Mouse (Mus musculus): ENCODE data around the gene Brwd1. TPM values are rescaled to one million over a fixed set of nuclear protein-coding genes. Genes with fewer than 3 reads are reported as not detected.

Brwd1 gene
- 82.3 and 116 TPM in 2 replicates for polyA plus RNA-seq (2014; fragmentation: Nextera tagmentation; extraction: Ambion mirVana)

GRCm38 (mm10) chr16:96082301-96083178 is at the start of gene Brwd1:
Gene Brwd1, minus strand, starts transcription at chr16:96082526.
- Histone ChIP-seq H3K9ac (ENCODE audit: low read depth, low read length) (peak within 1 kb of the TSS; percentile 96), H3K27me3 (ENCODE audit: control insufficient read depth, insufficient read depth, low read length) (no peaks in the 10 kb centered on the region), H3K4me2 (replicated peaks; ENCODE audit: low read depth, low read length) (peak within 1 kb of the TSS; percentile 71), H3K4me3 (ENCODE audit: low read length) (peak within 1 kb of the TSS; percentile 88), H3K27ac (ENCODE audit: low read depth, low read length) (peak within 1 kb of the TSS; percentile 95), H3K36me3 (ENCODE audit: control insufficient read depth, insufficient read depth, low read length) (peaks cover 24% of the 10 kb centered on the region), H3K4me1 (ENCODE audit: control insufficient read depth, insufficient read depth, low read length) (peaks cover 18% of the 10 kb centered on the region; the same call in 1 of the 2 replicates), H3K9me3 (ENCODE audit: control insufficient read depth, low read length) (no peaks in the 10 kb centered on the region)
- WGBS, result under 1% methylated on average over 68 of the region's 107 CpGs
- peak; percentile 91 for ATAC-seq (ENCODE audit: low FRiP score, low TSS enrichment)

- WGBS, result 6% methylated on average over 9 of the region's 9 CpGs
- no peak for ATAC-seq (ENCODE audit: low FRiP score, low TSS enrichment)
- Histone ChIP-seq H3K27ac (ENCODE audit: low read depth, low read length) (peak overlapping the region; percentile 91), H3K4me2 (replicated peaks; ENCODE audit: low read depth, low read length) (peak overlapping the region; percentile 77), H3K36me3 (ENCODE audit: control insufficient read depth, insufficient read depth, low read length) (peaks cover 32% of the 10 kb centered on the region), H3K4me1 (ENCODE audit: control insufficient read depth, insufficient read depth, low read length) (peaks cover 16% of the 10 kb centered on the region), H3K4me3 (ENCODE audit: low read length) (peak overlapping the region; percentile 98), H3K9ac (ENCODE audit: low read depth, low read length) (peak overlapping the region; percentile 78), H3K9me3 (ENCODE audit: control insufficient read depth, low read length) (no peaks in the 10 kb centered on the region), H3K27me3 (ENCODE audit: control insufficient read depth, insufficient read depth, low read length) (no peaks in the 10 kb centered on the region)
Measured at GRCm38 (mm10) chr16:96128466-96128865, 46.1 kb upstream of the Brwd1 start.

GRCm38 (mm10) chr16:96127657-96128344 is 45.5 kb upstream of the Brwd1 start, which contains the start of gene Hmgn1:
Gene Hmgn1, minus strand, starts transcription at chr16:96127729.
- Histone ChIP-seq H3K9ac (ENCODE audit: low read depth, low read length) (peak within 1 kb of the TSS; percentile 97), H3K4me3 (ENCODE audit: low read length) (peak within 1 kb of the TSS; percentile 98), H3K27me3 (ENCODE audit: control insufficient read depth, insufficient read depth, low read length) (no peaks in the 10 kb centered on the region), H3K27ac (ENCODE audit: low read depth, low read length) (peak within 1 kb of the TSS; percentile 92), H3K36me3 (ENCODE audit: control insufficient read depth, insufficient read depth, low read length) (peaks cover 39% of the 10 kb centered on the region), H3K4me2 (replicated peaks; ENCODE audit: low read depth, low read length) (peak within 1 kb of the TSS; percentile 80), H3K9me3 (ENCODE audit: control insufficient read depth, low read length) (no peaks in the 10 kb centered on the region), H3K4me1 (ENCODE audit: control insufficient read depth, insufficient read depth, low read length) (peaks cover 16% of the 10 kb centered on the region)
- 0% methylated on average over 45 of the region's 72 CpGs for WGBS
- ATAC-seq (ENCODE audit: low FRiP score, low TSS enrichment), result peak; percentile 98

GRCm38 (mm10) chr16:96127288-96127656 is 44.9 kb upstream of the Brwd1 start:
- 0% methylated on average over 43 of the region's 52 CpGs for WGBS
- H3K4me3 ChIP-seq (ENCODE audit: low read length), result peak overlapping the region; percentile 98
- peak overlapping the region; percentile 92 for H3K27ac ChIP-seq (ENCODE audit: low read depth, low read length)
- H3K9ac ChIP-seq (ENCODE audit: low read depth, low read length), result peak overlapping the region; percentile 97
- no peaks in the 10 kb centered on the region for H3K27me3 ChIP-seq (ENCODE audit: control insufficient read depth, insufficient read depth, low read length)
- peaks cover 44% of the 10 kb centered on the region for H3K36me3 ChIP-seq (ENCODE audit: control insufficient read depth, insufficient read depth, low read length)
- ATAC-seq (ENCODE audit: low FRiP score, low TSS enrichment), result peak; percentile 75; the same call in 1 of the 2 replicates
- peak overlapping the region; percentile 80 for H3K4me2 ChIP-seq (replicated peaks; ENCODE audit: low read depth, low read length)
- H3K9me3 ChIP-seq (ENCODE audit: control insufficient read depth, low read length), result no peaks in the 10 kb centered on the region
- peaks cover 16% of the 10 kb centered on the region for H3K4me1 ChIP-seq (ENCODE audit: control insufficient read depth, insufficient read depth, low read length)

- H3K9me3 ChIP-seq (ENCODE audit: control insufficient read depth, low read length), result no peaks in the 10 kb centered on the region
- ATAC-seq (ENCODE audit: low FRiP score, low TSS enrichment), result no peak
- no peaks in the 10 kb centered on the region for H3K27me3 ChIP-seq (ENCODE audit: control insufficient read depth, insufficient read depth, low read length)
- peaks cover 45% of the 10 kb centered on the region for H3K36me3 ChIP-seq (ENCODE audit: control insufficient read depth, insufficient read depth, low read length)
- H3K4me1 ChIP-seq (ENCODE audit: control insufficient read depth, insufficient read depth, low read length), result peaks cover 16% of the 10 kb centered on the region
- H3K9ac ChIP-seq (ENCODE audit: low read depth, low read length), result peak overlapping the region; percentile 97
- peak overlapping the region; percentile 98 for H3K4me3 ChIP-seq (ENCODE audit: low read length)
- WGBS, result 4% methylated on average over 19 of the region's 19 CpGs
- H3K4me2 ChIP-seq (replicated peaks; ENCODE audit: low read depth, low read length), result peak overlapping the region; percentile 80
- H3K27ac ChIP-seq (ENCODE audit: low read depth, low read length), result peak overlapping the region; percentile 92
Measured at GRCm38 (mm10) chr16:96126684-96127171, 44.4 kb upstream of the Brwd1 start.

- no peaks in the 10 kb centered on the region for H3K9me3 ChIP-seq (ENCODE audit: control insufficient read depth, low read length)
- 74% methylated on average over 4 of the region's 4 CpGs for WGBS
- H3K4me2 ChIP-seq (replicated peaks; ENCODE audit: low read depth, low read length), result no peak overlapping the region
- peaks cover 41% of the 10 kb centered on the region for H3K36me3 ChIP-seq (ENCODE audit: control insufficient read depth, insufficient read depth, low read length)
- H3K27me3 ChIP-seq (ENCODE audit: control insufficient read depth, insufficient read depth, low read length), result no peaks in the 10 kb centered on the region
- no peak for ATAC-seq (ENCODE audit: low FRiP score, low TSS enrichment)
- no peak overlapping the region for H3K27ac ChIP-seq (ENCODE audit: low read depth, low read length)
- 0 out of 2 replicates have a peak, but pooled peaks cover under 1% of the 10 kb centered on the region for H3K4me1 ChIP-seq (ENCODE audit: control insufficient read depth, insufficient read depth, low read length)
- no peak overlapping the region for H3K9ac ChIP-seq (ENCODE audit: low read depth, low read length)
- H3K4me3 ChIP-seq (ENCODE audit: low read length), result no peak overlapping the region
Measured at GRCm38 (mm10) chr16:96120022-96120623, 37.8 kb upstream of the Brwd1 start.

- Histone ChIP-seq H3K27me3 (ENCODE audit: control insufficient read depth, insufficient read depth, low read length) (no peaks in the 10 kb centered on the region), H3K36me3 (ENCODE audit: control insufficient read depth, insufficient read depth, low read length) (no peaks in the 10 kb centered on the region), H3K9me3 (ENCODE audit: control insufficient read depth, low read length) (no peaks in the 10 kb centered on the region), H3K9ac (ENCODE audit: low read depth, low read length) (no peak overlapping the region), H3K27ac (ENCODE audit: low read depth, low read length) (no peak overlapping the region), H3K4me2 (replicated peaks; ENCODE audit: low read depth, low read length) (no peak overlapping the region), H3K4me3 (ENCODE audit: low read length) (no peak overlapping the region), H3K4me1 (ENCODE audit: control insufficient read depth, insufficient read depth, low read length) (no peaks in the 10 kb centered on the region)
- no peak for ATAC-seq (ENCODE audit: low FRiP score, low TSS enrichment)
- 61% methylated on average over 4 of the region's 4 CpGs for WGBS
Measured at GRCm38 (mm10) chr16:96114729-96115128, 32.4 kb upstream of the Brwd1 start.

- Histone ChIP-seq H3K4me3 (ENCODE audit: low read length) (no peak overlapping the region), H3K27me3 (ENCODE audit: control insufficient read depth, insufficient read depth, low read length) (no peaks in the 10 kb centered on the region), H3K9me3 (ENCODE audit: control insufficient read depth, low read length) (no peaks in the 10 kb centered on the region), H3K27ac (ENCODE audit: low read depth, low read length) (no peak overlapping the region), H3K4me2 (replicated peaks; ENCODE audit: low read depth, low read length) (no peak overlapping the region), H3K4me1 (ENCODE audit: control insufficient read depth, insufficient read depth, low read length) (no peaks in the 10 kb centered on the region), H3K36me3 (ENCODE audit: control insufficient read depth, insufficient read depth, low read length) (no peaks in the 10 kb centered on the region), H3K9ac (ENCODE audit: low read depth, low read length) (no peak overlapping the region)
- WGBS, result 48% methylated on average over 2 of the region's 2 CpGs
- ATAC-seq (ENCODE audit: low FRiP score, low TSS enrichment), result no peak
Measured at GRCm38 (mm10) chr16:96112769-96113168, 30.4 kb upstream of the Brwd1 start.
